Mouse (Mus musculus) lung, postnatal 0 days (tissue): ENCODE data around the gene Gchfr.

Experiments used
- CTCF ChIP-seq: IDR thresholded peaks from 2 replicates; pipeline ENCODE4 v1.5.1; 2016; ENCODE audit warnings: antibody characterized with exemption, mild to moderate bottlenecking
- EP300 ChIP-seq: IDR thresholded peaks from 2 replicates; pipeline ENCODE4 v1.6.1; 2016; ENCODE audit warnings: antibody characterized with exemption, mild to moderate bottlenecking, control low read depth

- TF ChIP-seq CTCF, result no peak
- TF ChIP-seq EP300, result no peak
These were observed 20.4 kb upstream of the Gchfr start for GRCm38 (mm10) chr2:119147160-119147678.
